Mouse (Mus musculus): ENCODE results near the gene Fam69b.

DNA sequence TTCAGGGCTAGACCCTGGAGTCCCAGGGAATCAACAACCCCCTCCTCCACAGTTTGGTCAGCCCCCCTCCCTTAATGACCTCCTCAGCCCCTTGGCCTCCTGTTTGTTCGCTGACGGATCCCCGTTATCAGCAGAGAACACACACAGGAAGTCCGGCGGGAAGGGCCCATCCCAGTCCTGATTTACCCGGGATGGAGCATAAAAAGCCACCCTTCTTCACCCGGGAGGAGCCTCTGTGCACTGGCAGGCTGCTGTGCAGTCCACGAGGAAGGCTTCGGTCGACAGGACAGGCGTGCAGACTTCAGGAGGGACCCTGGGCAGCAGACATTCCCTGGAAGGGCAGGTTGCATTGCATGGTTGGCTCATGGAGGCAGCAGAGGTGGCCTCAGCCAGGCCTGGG is 44.6 kb upstream of the Fam69b start:
- no peak for TF ChIP-seq CTCF (IDR thresholded peaks at IDR 0.05; ENCODE audit: low read depth)
- TF ChIP-seq EP300 (IDR thresholded peaks at IDR 0.05; ENCODE audit: low read depth): no peak

Measured in liver, postnatal 0 days (tissue).